Mouse (Mus musculus): ENCODE data around the gene Trcg1. TPM values are rescaled to one million over a fixed set of nuclear protein-coding genes. Genes with fewer than 3 reads are reported as not detected.

Gene Trcg1
- not detected in 4 replicates for total RNA-seq (2023)

GRCm38 (mm10) chr9:57236256-57236655 lies at the start of gene Trcg1:
Gene Trcg1 (plus strand): TSS chr9:57236556.

DNA sequence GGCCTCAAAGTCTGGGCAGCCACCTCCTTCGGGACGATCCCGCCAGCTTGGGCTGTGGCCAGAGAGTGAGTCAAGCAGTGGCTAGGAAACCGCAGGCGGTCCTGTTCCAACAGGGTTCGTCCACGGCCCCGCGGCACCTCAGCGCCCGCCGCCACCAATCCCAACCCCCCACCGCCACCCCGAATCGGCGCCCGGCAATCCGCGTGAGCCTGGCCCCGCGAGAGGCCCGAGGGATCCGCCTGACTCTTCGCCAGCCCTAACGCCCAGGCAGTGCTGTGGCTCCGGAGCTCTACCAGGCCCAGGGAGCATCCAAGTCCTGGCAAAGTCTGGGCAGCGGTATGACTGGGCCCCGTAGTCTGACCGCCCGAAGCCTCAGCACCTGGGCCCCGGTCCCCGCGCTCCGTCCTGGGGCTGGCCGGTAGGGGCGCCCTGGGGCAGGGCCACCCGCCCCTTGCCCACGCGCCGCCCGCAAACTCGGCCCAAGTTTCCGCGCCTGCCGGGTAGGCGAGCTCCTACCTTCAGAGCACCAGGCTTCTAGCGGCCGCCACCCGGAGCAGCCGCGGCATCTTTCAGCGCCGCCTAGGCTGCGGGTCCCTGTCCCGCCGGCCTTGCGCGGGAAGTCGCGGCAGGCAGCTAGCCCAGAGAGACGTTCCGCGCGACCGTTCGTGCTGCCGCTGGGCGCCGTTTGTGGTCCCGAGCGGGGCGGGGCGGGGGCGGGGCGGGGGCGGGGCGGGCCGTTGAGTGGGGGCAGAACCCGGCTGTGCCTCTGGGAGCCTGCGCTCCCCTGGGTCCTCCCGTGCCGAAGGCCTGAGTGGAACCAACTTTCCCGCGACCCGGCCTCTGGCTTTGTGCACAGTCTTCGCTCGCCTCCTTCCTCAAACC lies 25.8 kb downstream of the Trcg1 start, which contains the start of gene 1700017B05Rik:
1700017B05Rik (minus strand) TSS at position 700 of the 882 bp plus-strand sequence.

Other genes with a start within 250 kb of the Trcg1 start
- 14.7 to 18.5 TPM (median 15.8 TPM) in 4 replicates for gene Ptpn9, start 241.6 kb upstream of the Trcg1 start, total RNA-seq (2023)
- gene Sin3a, start 164.5 kb upstream of the Trcg1 start, total RNA-seq (2023): 127 to 137 TPM (median 127 TPM) in 4 replicates
- 123 to 155 TPM (median 139 TPM) in 4 replicates for gene Man2c1, start 105.9 kb upstream of the Trcg1 start, total RNA-seq (2023)
- gene Neil1, start 88.3 kb upstream of the Trcg1 start, total RNA-seq (2023): 68.1 to 79.7 TPM (median 75.1 TPM) in 4 replicates
- 116 to 136 TPM (median 126 TPM) in 4 replicates for gene Commd4, start 78.2 kb upstream of the Trcg1 start, total RNA-seq (2023)
- 179 to 204 TPM (median 189 TPM) in 4 replicates for gene 1700017B05Rik, start 26.1 kb downstream of the Trcg1 start, total RNA-seq (2023)
- gene Ppcdc, start 203.6 kb downstream of the Trcg1 start, total RNA-seq (2023): 74.8 to 88.2 TPM (median 80.7 TPM) in 4 replicates
- 0.30 to 0.57 TPM (median 0.53 TPM) in 3 of 4 replicates, not detected in the other for gene Scamp5, start 231.5 kb downstream of the Trcg1 start, total RNA-seq (2023)

All from B cell, adult 62 days (primary cell).